ENCODE assay signal across 10 mouse cellular contexts in the genomic region with DNA sequence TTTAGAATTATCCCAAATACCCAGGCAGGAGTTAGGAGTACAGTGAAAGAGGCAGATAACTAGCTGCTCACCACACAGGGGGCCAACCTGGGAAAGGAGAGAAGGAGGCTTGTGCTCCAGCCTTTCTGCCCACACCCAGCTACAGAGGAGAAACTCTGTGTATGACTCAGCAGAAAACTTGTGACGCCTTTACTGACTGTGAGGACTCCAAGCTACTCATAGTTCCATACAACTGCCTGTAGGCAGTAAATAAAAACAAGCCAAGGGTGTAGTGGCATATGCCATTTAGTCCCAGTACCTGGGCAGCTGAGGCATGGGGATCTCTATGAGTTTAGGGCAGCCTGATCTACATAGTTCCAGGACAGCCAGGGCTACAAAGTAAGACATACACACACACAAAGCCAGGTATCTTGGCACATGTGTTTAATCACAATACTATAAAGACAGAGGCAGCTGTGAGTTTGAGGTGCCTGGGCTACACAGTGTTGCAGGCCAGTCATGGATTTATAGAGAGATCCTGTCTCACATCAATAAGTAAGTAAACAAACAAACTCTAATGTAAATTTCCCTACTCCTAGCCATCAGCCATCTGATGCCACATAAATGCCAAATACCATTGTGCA. TPM values are rescaled to one million over a fixed set of nuclear protein-coding genes. Genes with fewer than 3 reads are reported as not detected.
DNase-seq lines count a peak whose midpoint lies in the region; ATAC-seq and TF ChIP-seq lines count a peak whose summit lies in the region.
"Had no signal": no experiment of that assay in that cellular context is flagged by ENCODE, and none has a peak within 500 bp of the region (broad histone marks: within the 10 kb centered on the region; RNA-seq: fewer than 3 reads in every experiment).

No protein-coding gene starts in this region.

- TF ChIP-seq CTCF in gastrocnemius, adult 2 months (IDR thresholded peaks at IDR 0.05): no peak
- no peak for TF ChIP-seq CTCF in testis, adult 2 months (IDR thresholded peaks at IDR 0.05; ENCODE audit: control insufficient read depth, insufficient read depth, insufficient replicate concordance, low read depth, low read length)

- DNase-seq in gastrocnemius, adult 2 months: no peak
- DNase-seq in gastrocnemius, postnatal 10 days: no peak
- DNase-seq in testis, postnatal 10 days (ENCODE audit: low spot score): no peak
- DNase-seq in urinary bladder, postnatal 14 days (ENCODE audit: low spot score): no peak
- DNase-seq in frontal cortex, postnatal 25 days (ENCODE audit: low spot score in 2 of 2): no peak
- DNase-seq: retina, postnatal 1 day had no signal

- H3K9ac ChIP-seq in intestine, embryonic 15.5 days: no peak overlapping the region
- no peak overlapping the region for H3K9ac ChIP-seq in hindbrain, embryonic 16.5 days (ENCODE audit: low read depth, low read length)

- intact Hi-C loops in gastrocnemius, adult 2 months (cut with DNase I): no loop called here

- peak overlapping the region; percentile 82 for H3K27ac ChIP-seq in gastrocnemius, adult 2 months
- H3K27ac ChIP-seq in testis, adult 2 months (ENCODE audit: control insufficient read depth, insufficient read depth, low read depth, low read length): peak overlapping the region; percentile 52
- H3K27ac ChIP-seq in intestine, embryonic 15.5 days: no peak overlapping the region
- no peak overlapping the region for H3K27ac ChIP-seq in hindbrain, embryonic 16.5 days (ENCODE audit: low read depth, low read length)

- ATAC-seq in intestine, embryonic 15.5 days: peak; percentile 56; the same call in 1 of the 2 replicates
- no peak; the same call in 1 of the 2 replicates for ATAC-seq in hindbrain, embryonic 16.5 days
- ATAC-seq: Patski had no signal

- H3K36me3 ChIP-seq in testis, adult 2 months (ENCODE audit: control insufficient read depth, insufficient read depth, low read length): no peaks in the 10 kb centered on the region; the same call in 1 of the 2 replicates
- H3K36me3 ChIP-seq in intestine, embryonic 15.5 days: peaks cover 33% of the 10 kb centered on the region
- H3K36me3 ChIP-seq in hindbrain, embryonic 16.5 days (ENCODE audit: control insufficient read depth, insufficient read depth, low read length): peaks cover 7% of the 10 kb centered on the region

- H3K4me1 ChIP-seq in testis, adult 2 months (ENCODE audit: control insufficient read depth, insufficient read depth, low read length): peaks cover 4% of the 10 kb centered on the region
- H3K4me1 ChIP-seq in intestine, embryonic 15.5 days (replicated peaks): 0 out of 2 replicates have a peak, but pooled peaks cover 8% of the 10 kb centered on the region
- peaks cover 7% of the 10 kb centered on the region; the same call in 1 of the 2 replicates for H3K4me1 ChIP-seq in hindbrain, embryonic 16.5 days (ENCODE audit: control insufficient read depth, insufficient read depth, low read depth, low read length)

- H3K4me3 ChIP-seq in gastrocnemius, adult 2 months: peak overlapping the region; percentile 33
- H3K4me3 ChIP-seq in testis, adult 2 months (ENCODE audit: control insufficient read depth, low read depth, low read length): no peak overlapping the region
- H3K4me3 ChIP-seq in intestine, embryonic 15.5 days (replicated peaks): no peak overlapping the region
- no peak overlapping the region for H3K4me3 ChIP-seq in hindbrain, embryonic 16.5 days (ENCODE audit: low read length)

- no peaks in the 10 kb centered on the region for H3K9me3 ChIP-seq in intestine, embryonic 15.5 days
- H3K9me3 ChIP-seq in hindbrain, embryonic 16.5 days (ENCODE audit: control insufficient read depth, low read length): no peaks in the 10 kb centered on the region

- TF ChIP-seq POLR2A in testis, adult 2 months (IDR thresholded peaks at IDR 0.05; ENCODE audit: control insufficient read depth, low read depth, low read length): no peak

- H3K27me3 ChIP-seq in testis, adult 2 months (ENCODE audit: control insufficient read depth, insufficient read depth, low read length): no peaks in the 10 kb centered on the region
- no peaks in the 10 kb centered on the region for H3K27me3 ChIP-seq in intestine, embryonic 15.5 days (replicated peaks)
- H3K27me3 ChIP-seq in hindbrain, embryonic 16.5 days (replicated peaks; ENCODE audit: control insufficient read depth, insufficient read depth, low read length): no peaks in the 10 kb centered on the region
- H3K27me3 ChIP-seq: Patski had no signal

- H3K4me2 ChIP-seq in intestine, embryonic 15.5 days (replicated peaks): no peak overlapping the region
- no peak overlapping the region for H3K4me2 ChIP-seq in hindbrain, embryonic 16.5 days (ENCODE audit: low read length)

- 44% methylated on average over 1 of the region's 1 CpGs for WGBS in intestine, embryonic 15.5 days
- 67% methylated on average over 1 of the region's 1 CpGs for WGBS in hindbrain, embryonic 16.5 days

RNA-seq across cellular contexts. Expression of a gene that starts 24.1 kb away (rescaled TPM):
- total RNA-seq in gastrocnemius, adult 2 months (2021): 10 to 100 TPM; 40.7 to 48.4 TPM
- 10 to 100 TPM; 42.9 to 57.0 TPM for total RNA-seq in gastrocnemius, postnatal 10 days (2021)
- polyA plus RNA-seq in testis, adult 2 months (2012; rRNA removed): 17.7 and 20.6 TPM in 2 replicates
- 39.3 and 46.0 TPM in 2 replicates for polyA plus RNA-seq in intestine, embryonic 15.5 days (2015; fragmentation: Nextera tagmentation; extraction: Ambion mirVana)
- 34.0 and 35.3 TPM in 2 replicates for polyA plus RNA-seq in hindbrain, embryonic 16.5 days (2015; fragmentation: Nextera tagmentation; extraction: Ambion mirVana)

Comparison
In these comparisons a context has a peak if more than half of its experiments do, and no peak if none do; other contexts are left out.
1. H3K27ac ChIP-seq: peak in gastrocnemius, adult 2 months (single experiment) and testis, adult 2 months (single experiment); none in intestine, embryonic 15.5 days (single experiment) and hindbrain, embryonic 16.5 days (single experiment).